Mouse (Mus musculus): ENCODE results near the gene Klhdc8a.

GRCm38 (mm10) chr1:132319242-132319641, 20.8 kb downstream of the Klhdc8a start:
- TF ChIP-seq CTCF (IDR thresholded peaks at IDR 0.05; ENCODE audit: insufficient read depth, low read depth, low read length) (no peak), POLR2A (IDR thresholded peaks at IDR 0.05; ENCODE audit: insufficient read depth, low read depth, low read length) (no peak)

Data from olfactory bulb, adult 2 months (tissue).